ENCODE assay signal across 14 mouse cellular contexts in the genomic region with DNA sequence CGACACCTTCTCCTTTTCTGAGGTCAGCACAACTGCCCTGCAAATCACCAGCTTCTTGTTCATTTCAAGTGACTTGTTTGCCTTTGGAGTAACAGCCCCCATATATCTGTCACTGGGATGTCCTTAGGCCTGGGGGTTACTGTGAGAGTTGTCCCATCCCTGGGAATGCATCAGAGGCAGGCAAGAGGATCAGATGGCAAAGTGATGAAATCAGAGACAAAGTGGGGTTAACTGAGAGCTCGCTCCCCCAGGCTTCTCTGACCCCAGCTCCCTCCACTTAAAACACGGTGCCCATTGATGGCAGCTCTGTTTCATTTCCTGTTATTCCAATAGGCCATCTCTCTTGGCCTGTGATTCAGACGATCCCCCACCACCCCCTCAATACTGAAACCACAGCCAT.
"Had no signal": no experiment of that assay in that cellular context is flagged by ENCODE, and none has a peak within 500 bp of the region (broad histone marks: within the 10 kb centered on the region; RNA-seq: fewer than 3 reads in every experiment).

No protein-coding gene starts in this region.

- H3K27ac ChIP-seq: limb, embryonic 13.5 days; lung, embryonic 15.5 days; macrophage; midbrain, embryonic 12.5 days; stomach, postnatal 0 days had no signal

- H3K36me3 ChIP-seq: limb, embryonic 13.5 days; lung, embryonic 15.5 days; midbrain, embryonic 12.5 days had no signal

- H3K27me3 ChIP-seq: limb, embryonic 13.5 days; lung, embryonic 15.5 days; megakaryocyte, embryonic 14.5 days; midbrain, embryonic 12.5 days had no signal

- H3K4me1 ChIP-seq: megakaryocyte, embryonic 14.5 days; midbrain, embryonic 12.5 days had no signal

- H3K9me3 ChIP-seq: limb, embryonic 13.5 days; lung, embryonic 15.5 days; midbrain, embryonic 12.5 days had no signal

- H3K4me2 ChIP-seq: limb, embryonic 13.5 days; lung, embryonic 15.5 days; midbrain, embryonic 12.5 days had no signal

- ATAC-seq: midbrain, embryonic 16.5 days had no signal

- H3K4me3 ChIP-seq: limb, embryonic 13.5 days; lung, embryonic 15.5 days; megakaryocyte, embryonic 14.5 days; midbrain, embryonic 12.5 days had no signal

- H3K9ac ChIP-seq: limb, embryonic 13.5 days; lung, embryonic 15.5 days; midbrain, embryonic 12.5 days had no signal

- DNase-seq: kidney, adult 18-20 months; kidney, postnatal 25 days; left cerebral cortex, postnatal 4 days; lung, postnatal 14 days; right cerebral cortex, adult 18-20 months; right cerebral cortex, postnatal 25 days; thymus, postnatal 4 days had no signal
